Mouse (Mus musculus): ENCODE measurements around the gene Cdk15. TPM values are rescaled to one million over a fixed set of nuclear protein-coding genes. Genes with fewer than 3 reads are reported as not detected.

Cdk15 gene
- total and polyA plus RNA-seq, 2 experiments: not detected

DNA sequence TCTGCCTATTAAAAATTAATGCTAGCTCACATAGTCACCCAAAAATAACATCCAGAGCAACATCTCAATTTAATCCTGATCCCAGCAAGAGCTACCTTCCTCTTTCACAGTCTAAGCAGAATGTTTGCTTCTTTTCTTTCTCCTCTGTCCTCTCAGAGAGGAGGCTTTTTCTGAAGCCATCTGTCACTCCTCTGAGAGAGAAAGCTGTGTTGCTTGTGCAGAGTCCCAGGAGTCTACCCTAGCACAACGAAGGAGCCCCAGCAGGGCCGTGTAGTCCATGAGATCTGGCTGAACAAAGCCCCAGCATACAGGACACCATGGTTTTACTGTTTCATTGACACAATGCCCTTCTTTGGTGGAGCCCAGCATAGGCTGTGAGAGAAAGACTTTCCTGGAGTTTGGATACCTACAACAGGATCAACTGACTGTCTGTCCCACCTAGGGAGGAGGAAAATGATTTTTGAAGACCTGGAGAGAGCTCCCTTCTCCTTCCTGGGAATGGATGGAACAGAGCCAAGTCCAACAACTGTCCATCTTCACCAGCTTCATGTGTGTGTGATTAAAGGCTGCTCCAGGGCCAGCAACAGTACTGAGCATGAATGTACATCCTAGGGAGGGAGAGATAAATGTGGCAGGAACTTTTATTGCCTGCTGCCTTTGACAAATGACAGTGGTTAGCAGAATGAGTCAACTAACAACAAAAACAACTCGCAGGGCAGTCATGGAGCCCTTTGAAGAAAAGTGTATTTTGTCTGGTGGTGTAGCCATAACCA is 131.0 kb downstream of the Cdk15 start:
- Histone ChIP-seq H3K9ac (ENCODE audit: low read depth, low read length) (peak overlapping the region; percentile 45; the same call in 1 of the 2 replicates), H3K4me1 (ENCODE audit: control insufficient read depth, insufficient read depth, low read length) (peaks cover 20% of the 10 kb centered on the region), H3K27me3 (ENCODE audit: control insufficient read depth, insufficient read depth, low read length) (no peaks in the 10 kb centered on the region), H3K4me3 (ENCODE audit: insufficient read depth, low read depth, low read length) (peak overlapping the region; percentile 37; the same call in 1 of the 2 replicates), H3K79me2 (ENCODE audit: control insufficient read depth, insufficient read depth, low read length) (no peaks in the 10 kb centered on the region), H3K36me3 (ENCODE audit: control insufficient read depth, insufficient read depth, low read length) (no peaks in the 10 kb centered on the region), H3K27ac (replicated peaks; ENCODE audit: insufficient read depth, low read depth, low read length) (peak overlapping the region; percentile 78)
- WGBS: 68% methylated on average over 3 of the region's 3 CpGs
- DNase-seq (ENCODE audit: extremely low read depth, low read depth, low spot score): peak; percentile 65
- no peak for TF ChIP-seq CTCF (IDR thresholded peaks at IDR 0.05; ENCODE audit: low read depth, low read length)
- TF ChIP-seq POLR2A (IDR thresholded peaks at IDR 0.05; ENCODE audit: extremely low read depth, insufficient read depth, low read length): no peak

- H3K36me3 ChIP-seq (ENCODE audit: control insufficient read depth, insufficient read depth, low read length): no peaks in the 10 kb centered on the region
- TF ChIP-seq CTCF (IDR thresholded peaks at IDR 0.05; ENCODE audit: low read depth, low read length): no peak
- no peak for TF ChIP-seq POLR2A (IDR thresholded peaks at IDR 0.05; ENCODE audit: extremely low read depth, insufficient read depth, low read length)
- H3K4me1 ChIP-seq (ENCODE audit: control insufficient read depth, insufficient read depth, low read length): peaks cover 10% of the 10 kb centered on the region
- DNase-seq (ENCODE audit: extremely low read depth, low read depth, low spot score): peak; percentile 97
- H3K4me3 ChIP-seq (ENCODE audit: insufficient read depth, low read depth, low read length): peak overlapping the region; percentile 37
- H3K79me2 ChIP-seq (ENCODE audit: control insufficient read depth, insufficient read depth, low read length): no peaks in the 10 kb centered on the region
- peak overlapping the region; percentile 86 for H3K27ac ChIP-seq (replicated peaks; ENCODE audit: insufficient read depth, low read depth, low read length)
- 41% methylated on average over 6 of the region's 6 CpGs for WGBS
- no peaks in the 10 kb centered on the region for H3K27me3 ChIP-seq (ENCODE audit: control insufficient read depth, insufficient read depth, low read length)
- peak overlapping the region; percentile 41 for H3K9ac ChIP-seq (ENCODE audit: low read depth, low read length)
Observed at GRCm38 (mm10) chr1:59389181-59389580, 132.5 kb downstream of the Cdk15 start.

DNA sequence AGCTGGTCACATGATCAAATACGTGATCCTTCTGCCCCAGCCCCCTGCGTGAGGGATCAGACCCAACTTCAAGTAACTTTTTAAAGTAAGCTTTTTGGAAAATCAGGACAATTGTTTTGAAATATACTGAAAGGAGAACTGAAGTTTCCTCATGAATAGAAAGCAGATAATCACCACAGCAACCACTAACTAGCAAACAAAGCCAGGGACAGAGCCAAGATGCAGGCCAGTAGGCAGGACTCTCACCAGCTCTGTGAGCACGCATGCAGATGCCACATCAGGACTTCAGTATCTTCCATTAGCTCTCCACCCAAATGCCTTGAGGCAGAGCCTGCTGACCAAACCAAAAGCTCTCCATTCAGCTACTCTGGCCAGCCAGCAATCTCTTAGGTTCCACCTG is 135.0 kb downstream of the Cdk15 start:
- DNase-seq (ENCODE audit: extremely low read depth, low read depth, low spot score): peak; percentile 84
- Histone ChIP-seq H3K9ac (ENCODE audit: low read depth, low read length) (no peak overlapping the region), H3K79me2 (ENCODE audit: control insufficient read depth, insufficient read depth, low read length) (no peaks in the 10 kb centered on the region), H3K36me3 (ENCODE audit: control insufficient read depth, insufficient read depth, low read length) (no peaks in the 10 kb centered on the region), H3K27ac (replicated peaks; ENCODE audit: insufficient read depth, low read depth, low read length) (no peak overlapping the region), H3K4me3 (ENCODE audit: insufficient read depth, low read depth, low read length) (no peak overlapping the region), H3K27me3 (ENCODE audit: control insufficient read depth, insufficient read depth, low read length) (no peaks in the 10 kb centered on the region), H3K4me1 (ENCODE audit: control insufficient read depth, insufficient read depth, low read length) (peaks cover 16% of the 10 kb centered on the region)
- TF ChIP-seq POLR2A (IDR thresholded peaks at IDR 0.05; ENCODE audit: extremely low read depth, insufficient read depth, low read length): no peak
- TF ChIP-seq CTCF (IDR thresholded peaks at IDR 0.05; ENCODE audit: low read depth, low read length): no peak
- WGBS: 24% methylated on average over 3 of the region's 3 CpGs

DNA sequence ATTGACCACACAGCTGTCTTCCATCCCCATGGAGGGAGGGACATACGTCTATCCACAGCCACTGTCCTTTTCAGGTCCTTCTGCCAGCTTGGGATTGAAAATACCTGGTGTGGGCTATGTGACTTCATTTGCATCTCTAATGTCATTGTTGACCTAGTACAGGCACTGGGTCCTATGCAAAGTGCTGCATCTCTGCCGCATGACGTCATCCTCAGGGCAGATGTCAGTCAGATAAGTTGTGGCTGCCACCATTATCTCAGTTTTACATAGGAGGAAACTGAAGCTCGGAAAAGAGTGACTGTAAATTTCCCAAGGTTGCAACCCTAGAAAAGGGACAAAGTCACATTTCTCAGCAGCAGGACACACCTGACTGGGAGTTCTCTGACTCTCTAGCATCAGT is 137.4 kb downstream of the Cdk15 start:
- no peak for DNase-seq (ENCODE audit: extremely low read depth, low read depth, low spot score)
- Histone ChIP-seq H3K27me3 (ENCODE audit: control insufficient read depth, insufficient read depth, low read length) (no peaks in the 10 kb centered on the region), H3K79me2 (ENCODE audit: control insufficient read depth, insufficient read depth, low read length) (no peaks in the 10 kb centered on the region), H3K4me3 (ENCODE audit: insufficient read depth, low read depth, low read length) (no peak overlapping the region), H3K4me1 (ENCODE audit: control insufficient read depth, insufficient read depth, low read length) (peaks cover 11% of the 10 kb centered on the region), H3K36me3 (ENCODE audit: control insufficient read depth, insufficient read depth, low read length) (no peaks in the 10 kb centered on the region), H3K27ac (replicated peaks; ENCODE audit: insufficient read depth, low read depth, low read length) (no peak overlapping the region), H3K9ac (ENCODE audit: low read depth, low read length) (no peak overlapping the region)
- TF ChIP-seq POLR2A (IDR thresholded peaks at IDR 0.05; ENCODE audit: extremely low read depth, insufficient read depth, low read length) (no peak), CTCF (IDR thresholded peaks at IDR 0.05; ENCODE audit: low read depth, low read length) (no peak)
- 87% methylated on average over 4 of the region's 4 CpGs for WGBS

DNA sequence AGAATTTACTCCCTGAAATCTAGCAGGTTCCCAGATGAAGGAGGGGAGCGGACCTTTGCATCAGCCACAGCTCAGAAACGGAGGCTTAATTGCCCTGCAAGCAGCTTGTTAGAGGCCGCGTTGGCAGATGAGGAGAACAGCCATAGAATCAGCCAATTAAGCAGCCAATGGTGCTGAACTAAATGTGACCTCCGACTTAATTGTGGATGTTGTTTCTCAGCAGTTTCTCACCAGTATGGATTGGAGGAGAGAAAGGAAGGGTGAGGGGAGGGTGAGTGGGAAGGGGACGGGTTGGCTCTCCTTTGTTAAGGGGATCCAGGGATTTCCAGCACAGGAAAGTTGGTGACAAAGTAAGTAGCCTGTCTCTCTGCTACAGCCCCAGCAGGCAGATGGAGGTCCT is 137.9 kb downstream of the Cdk15 start:
- Histone ChIP-seq H3K4me1 (ENCODE audit: control insufficient read depth, insufficient read depth, low read length) (peaks cover 11% of the 10 kb centered on the region), H3K36me3 (ENCODE audit: control insufficient read depth, insufficient read depth, low read length) (no peaks in the 10 kb centered on the region), H3K4me3 (ENCODE audit: insufficient read depth, low read depth, low read length) (no peak overlapping the region), H3K9ac (ENCODE audit: low read depth, low read length) (no peak overlapping the region), H3K27ac (replicated peaks; ENCODE audit: insufficient read depth, low read depth, low read length) (no peak overlapping the region), H3K79me2 (ENCODE audit: control insufficient read depth, insufficient read depth, low read length) (no peaks in the 10 kb centered on the region), H3K27me3 (ENCODE audit: control insufficient read depth, insufficient read depth, low read length) (no peaks in the 10 kb centered on the region)
- no peak for DNase-seq (ENCODE audit: extremely low read depth, low read depth, low spot score)
- TF ChIP-seq POLR2A (IDR thresholded peaks at IDR 0.05; ENCODE audit: extremely low read depth, insufficient read depth, low read length) (no peak), CTCF (IDR thresholded peaks at IDR 0.05; ENCODE audit: low read depth, low read length) (no peak)
- 85% methylated on average over 6 of the region's 6 CpGs for WGBS

GRCm38 (mm10) chr1:59395992-59396391 is 139.3 kb downstream of the Cdk15 start:
- no peak for TF ChIP-seq POLR2A (IDR thresholded peaks at IDR 0.05; ENCODE audit: extremely low read depth, insufficient read depth, low read length)
- TF ChIP-seq CTCF (IDR thresholded peaks at IDR 0.05; ENCODE audit: low read depth, low read length): no peak
- Histone ChIP-seq H3K9ac (ENCODE audit: low read depth, low read length) (no peak overlapping the region), H3K4me1 (ENCODE audit: control insufficient read depth, insufficient read depth, low read length) (peaks cover 11% of the 10 kb centered on the region), H3K36me3 (ENCODE audit: control insufficient read depth, insufficient read depth, low read length) (no peaks in the 10 kb centered on the region), H3K27me3 (ENCODE audit: control insufficient read depth, insufficient read depth, low read length) (no peaks in the 10 kb centered on the region), H3K27ac (replicated peaks; ENCODE audit: insufficient read depth, low read depth, low read length) (peak overlapping the region; percentile 47), H3K4me3 (ENCODE audit: insufficient read depth, low read depth, low read length) (no peak overlapping the region), H3K79me2 (ENCODE audit: control insufficient read depth, insufficient read depth, low read length) (no peaks in the 10 kb centered on the region)
- DNase-seq (ENCODE audit: extremely low read depth, low read depth, low spot score): peak; percentile 64
- WGBS: 28% methylated on average over 2 of the region's 2 CpGs
